8 mouse cellular contexts compared by ENCODE assay signal in genomic region chr3:26834178-26835050, GRCm38 (mm10).
DNase-seq lines count a peak whose midpoint lies in the region; ATAC-seq and TF ChIP-seq lines count a peak whose summit lies in the region.

No protein-coding gene starts in this region.

- no peak overlapping the region for H3K9ac ChIP-seq in forebrain, embryonic 16.5 days (replicated peaks; ENCODE audit: low read depth, low read length)
- no peak overlapping the region for H3K9ac ChIP-seq in liver, embryonic 12.5 days

- peak; percentile 3 for DNase-seq in kidney, adult 2 months
- no peak for DNase-seq in kidney, postnatal 14 days
- DNase-seq in adrenal gland, postnatal 14 days, result peak; percentile 23
- DNase-seq in layer of hippocampus, postnatal 36 days, result peak; percentile 22 to 40
- peak; percentile 76 for DNase-seq in retina, embryonic 14.5 days (ENCODE audit: low spot score)
- DNase-seq in MN1 (ENCODE audit: low spot score), result no peak

- no peaks in the 10 kb centered on the region for H3K36me3 ChIP-seq in kidney, adult 2 months (ENCODE audit: control insufficient read depth, insufficient read depth, low read length)
- H3K36me3 ChIP-seq in forebrain, embryonic 16.5 days (ENCODE audit: control insufficient read depth, insufficient read depth), result no peaks in the 10 kb centered on the region
- no peaks in the 10 kb centered on the region for H3K36me3 ChIP-seq in liver, embryonic 12.5 days

- peak; percentile 76 for ATAC-seq in forebrain, embryonic 16.5 days
- no peak for ATAC-seq in liver, embryonic 12.5 days

- H3K4me3 ChIP-seq in kidney, adult 2 months (ENCODE audit: insufficient read depth, low read depth, low read length), result no peak overlapping the region
- H3K4me3 ChIP-seq in forebrain, embryonic 16.5 days (replicated peaks; ENCODE audit: low read length), result no peak overlapping the region
- H3K4me3 ChIP-seq in liver, embryonic 12.5 days, result no peak overlapping the region

- H3K9me3 ChIP-seq in forebrain, embryonic 16.5 days (ENCODE audit: control insufficient read depth, low read length), result no peaks in the 10 kb centered on the region
- H3K9me3 ChIP-seq in liver, embryonic 12.5 days (replicated peaks), result no peaks in the 10 kb centered on the region

- H3K27me3 ChIP-seq in kidney, adult 2 months (replicated peaks; ENCODE audit: control insufficient read depth, insufficient read depth, low read length), result no peaks in the 10 kb centered on the region
- no peaks in the 10 kb centered on the region for H3K27me3 ChIP-seq in forebrain, embryonic 16.5 days (replicated peaks; ENCODE audit: control insufficient read depth, insufficient read depth, low read length)
- H3K27me3 ChIP-seq in liver, embryonic 12.5 days (replicated peaks), result no peaks in the 10 kb centered on the region

- no peak overlapping the region for H3K4me2 ChIP-seq in forebrain, embryonic 16.5 days (ENCODE audit: low read length)
- no peak overlapping the region for H3K4me2 ChIP-seq in liver, embryonic 12.5 days

- H3K27ac ChIP-seq in kidney, adult 2 months (ENCODE audit: insufficient read depth, low read depth, low read length), result no peak overlapping the region
- peak overlapping the region; percentile 9; the same call in 1 of the 2 replicates for H3K27ac ChIP-seq in forebrain, embryonic 16.5 days (ENCODE audit: low read length)
- H3K27ac ChIP-seq in liver, embryonic 12.5 days, result no peak overlapping the region

- no peak for TF ChIP-seq POLR2A in kidney, adult 2 months (IDR thresholded peaks at IDR 0.05; ENCODE audit: low read depth, low read length)

- no peaks in the 10 kb centered on the region for H3K4me1 ChIP-seq in kidney, adult 2 months (ENCODE audit: control insufficient read depth, insufficient read depth, low read length)
- H3K4me1 ChIP-seq in forebrain, embryonic 16.5 days (replicated peaks; ENCODE audit: control insufficient read depth, insufficient read depth, low read length), result peaks cover 16% of the 10 kb centered on the region
- no peaks in the 10 kb centered on the region for H3K4me1 ChIP-seq in liver, embryonic 12.5 days

- TF ChIP-seq CTCF in kidney, adult 2 months (conservative IDR thresholded peaks at IDR 0.05; ENCODE audit: insufficient read depth, insufficient read length, low read depth, low read length), result no peak; the same call in 1 of the 2 replicates

- WGBS in kidney, adult 2 months, result 66% methylated on average over 21 of the region's 21 CpGs
- 44% methylated on average over 21 of the region's 21 CpGs for WGBS in forebrain, embryonic 16.5 days
- 73% methylated on average over 21 of the region's 21 CpGs for WGBS in liver, embryonic 12.5 days (ENCODE audit: insufficient replicate concordance)

Comparison
In these comparisons a context has a peak if more than half of its experiments do, and no peak if none do; other contexts are left out.
1. DNase-seq: peak in kidney, adult 2 months (single experiment), adrenal gland, postnatal 14 days (single experiment), layer of hippocampus, postnatal 36 days (2 of 2) and retina, embryonic 14.5 days (single experiment); none in kidney, postnatal 14 days (single experiment) and MN1 (single experiment).